Mouse (Mus musculus) left cerebral cortex, postnatal 36 days (tissue): ENCODE measurements around the gene Pou5f1. TPM values are rescaled to one million over a fixed set of nuclear protein-coding genes. Genes with fewer than 3 reads are reported as not detected.

Experiments used
- DNase-seq, 2 experiments: peaks; one replicate each; pipeline ENCODE4 v3.0.0; 2021 to 2022; ENCODE audit warnings: low spot score in 2 of 2, mixed read lengths in 1 of 2
- intact Hi-C: fragments of 180-260 bp; cut with DNase I; formaldehyde crosslinking; loops from one replicate; pipeline ENCODE4 v1.15.1; 2025
- total RNA-seq, 2 experiments: library from RNA; stranded (reverse); gene quantifications; 2 replicates each; pipeline ENCODE4 v1.2.3; 2021

Pou5f1 gene
- total RNA-seq, 2 experiments from 2014 or later, result not detected

DNA sequence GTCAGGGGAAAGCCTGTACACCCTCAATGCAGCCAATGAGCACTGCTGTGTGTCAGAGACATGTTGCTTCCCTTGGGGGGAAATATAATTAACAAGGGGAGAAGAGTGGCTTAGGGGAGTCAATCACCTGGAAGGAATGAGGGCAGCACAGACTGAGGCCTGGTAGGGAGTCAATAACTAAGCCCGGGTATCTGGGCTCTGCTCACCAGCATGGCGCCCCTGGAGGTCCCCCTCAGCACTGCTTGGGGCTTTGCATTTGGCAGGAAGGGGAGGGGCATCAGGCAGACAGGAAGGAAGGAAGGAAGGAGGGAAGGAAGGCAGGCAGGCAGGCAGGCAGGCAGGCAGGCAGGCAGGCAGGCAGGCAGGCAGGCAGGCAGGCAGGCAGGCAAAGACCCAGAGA, 41.6 kb downstream of the Pou5f1 start:
- DNase-seq, result no peak
- intact Hi-C loops, result no loop called here

DNA sequence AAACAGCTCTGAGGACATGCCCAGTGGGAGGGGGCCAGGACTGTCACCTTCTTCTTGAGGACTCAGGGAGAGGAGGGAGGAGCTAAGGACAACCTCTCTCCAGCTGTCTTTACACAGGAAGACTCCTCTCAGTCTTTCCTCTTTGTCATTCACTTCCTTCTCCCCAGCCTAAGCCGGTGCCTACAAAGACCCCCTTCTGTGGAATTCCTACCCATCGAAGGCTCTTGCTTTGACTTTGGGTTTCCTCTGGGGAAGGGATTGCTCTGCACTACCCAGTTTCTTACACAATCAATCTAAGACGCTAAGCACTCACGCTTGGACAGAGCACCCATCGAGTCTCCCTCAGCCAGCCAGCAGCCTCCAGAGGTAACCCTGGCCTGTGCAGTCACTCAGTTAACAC, 42.8 kb downstream of the Pou5f1 start:
- intact Hi-C loops, result no loop called here
- no peak for DNase-seq

DNA sequence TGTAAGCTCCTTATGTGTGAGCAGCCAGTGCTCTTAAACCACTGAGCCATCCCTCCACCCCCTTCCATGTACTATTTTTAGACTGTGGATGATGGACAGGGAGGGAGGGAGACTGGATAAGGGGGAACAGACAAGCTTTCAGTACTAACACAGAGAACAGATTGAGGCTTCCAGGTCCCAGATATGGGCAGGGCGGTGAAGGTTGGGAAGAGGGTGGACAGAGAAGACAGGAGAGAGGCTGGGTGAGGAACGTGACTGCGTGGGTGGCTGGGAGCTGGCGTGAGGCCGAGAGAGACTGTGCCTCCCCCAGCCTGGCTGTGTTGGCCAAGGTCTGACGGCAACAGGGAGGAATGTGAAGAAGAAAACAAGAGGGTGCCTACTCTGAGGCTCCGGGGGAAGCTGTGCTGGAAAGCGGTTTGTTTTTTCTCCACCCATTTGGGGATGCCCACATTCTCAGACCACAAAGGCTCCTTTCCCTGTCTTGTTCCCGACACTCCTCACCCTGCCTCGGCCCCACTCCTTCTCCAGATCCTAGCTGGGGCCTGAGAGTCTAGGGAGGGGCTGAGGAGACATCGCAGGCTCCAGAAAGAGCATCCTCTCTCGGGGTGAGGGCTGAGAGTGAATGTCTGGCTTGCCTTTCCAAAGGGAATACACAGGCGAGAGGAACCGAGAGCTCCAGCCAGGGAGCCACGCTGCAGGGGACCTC, 43.8 kb downstream of the Pou5f1 start:
- DNase-seq, result peak; percentile 86 to 90
- intact Hi-C loops, result no loop called here

DNA sequence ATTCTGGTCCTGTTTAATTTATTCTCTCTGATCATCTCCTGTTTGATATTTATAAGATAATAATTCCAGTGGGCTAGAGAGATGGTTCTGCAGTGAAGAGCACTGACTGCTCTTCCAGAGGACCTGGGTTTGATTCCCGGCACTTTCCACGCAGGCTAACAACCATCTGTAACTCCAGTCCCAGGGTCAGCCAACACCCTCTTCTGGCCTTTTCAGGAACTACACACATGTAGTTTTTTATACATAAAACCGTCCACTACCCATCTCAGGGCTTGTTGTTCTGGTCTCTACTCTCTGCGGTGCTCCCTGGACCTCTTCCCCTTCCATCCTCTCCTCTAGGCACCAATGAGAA, 44.3 kb downstream of the Pou5f1 start:
- intact Hi-C loops, result no loop called here

DNA sequence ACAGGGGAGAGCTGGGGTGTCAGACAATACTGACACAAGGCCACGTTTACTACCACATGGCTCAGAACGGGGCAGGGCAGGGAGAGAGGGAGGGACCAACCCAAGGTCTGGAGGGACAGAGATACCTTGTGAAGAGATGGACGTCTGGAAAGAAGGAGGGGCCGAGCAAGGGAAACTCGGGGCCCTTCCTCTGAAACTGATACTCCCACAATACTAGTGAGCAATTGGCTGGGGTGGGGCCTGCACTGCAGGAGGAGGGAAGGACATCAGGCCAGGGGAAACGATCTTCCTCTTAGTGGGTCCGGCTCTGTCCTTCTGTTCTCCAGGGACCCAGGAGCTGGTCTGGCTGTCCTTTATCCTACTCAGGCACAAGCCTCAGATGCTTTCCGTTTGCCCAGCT, 45.1 kb downstream of the Pou5f1 start:
- intact Hi-C loops, result no loop called here
- no peak for DNase-seq

More for the DNA sequence above, 44.3 kb downstream of the Pou5f1 start:
- DNase-seq, result no peak

DNA sequence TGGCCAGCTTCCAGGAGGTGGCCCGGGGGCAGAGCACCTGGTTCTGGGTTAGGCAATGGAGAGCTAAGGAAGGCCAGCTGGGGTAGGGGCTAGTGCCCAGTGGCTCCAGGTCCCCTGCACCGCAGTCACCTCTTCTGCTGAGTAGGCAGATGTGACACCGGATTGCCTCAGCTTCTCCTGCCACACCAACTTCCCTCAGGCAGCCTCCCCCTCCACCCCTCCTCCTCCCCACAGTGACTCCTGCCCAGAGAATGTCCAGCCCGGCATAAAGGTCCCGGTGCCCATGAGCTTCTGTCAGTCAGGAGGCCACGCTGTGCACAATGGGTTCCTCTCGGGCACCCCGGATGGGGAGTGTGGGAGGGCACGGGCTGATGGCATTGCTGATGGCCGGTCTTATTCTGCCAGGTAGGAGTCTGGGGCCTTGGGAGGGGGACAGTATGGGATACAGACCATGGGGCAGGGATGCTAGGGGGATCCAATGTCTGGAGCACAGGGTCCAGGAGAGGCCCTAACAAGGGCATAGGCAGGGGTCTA, 46.1 kb downstream of the Pou5f1 start, which contains the start of gene Cdsn:
TSS of gene Cdsn (plus strand) at position 248 of the 534 bp plus-strand sequence.
- intact Hi-C loops, result no loop called here
- DNase-seq, result no peak

DNA sequence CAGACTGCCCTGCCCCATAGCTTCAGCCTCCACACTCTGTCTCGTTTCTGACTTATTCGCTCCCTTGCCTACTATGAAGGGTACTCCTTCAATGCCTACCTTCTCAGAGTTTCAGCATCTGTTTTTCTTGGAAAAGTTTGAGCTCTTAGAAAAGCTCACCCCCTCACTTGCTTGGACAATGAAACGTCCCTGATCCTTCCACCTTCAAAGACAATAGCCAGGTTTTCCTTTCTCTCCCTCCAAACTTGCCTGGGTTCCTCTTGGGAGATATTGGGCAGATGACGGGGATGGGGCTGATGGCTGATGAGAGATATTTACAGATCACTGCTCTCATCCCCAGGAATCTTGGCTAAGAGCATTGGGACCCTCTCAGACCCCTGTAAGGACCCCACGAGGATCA, 48.5 kb downstream of the Pou5f1 start:
- DNase-seq, result no peak
- intact Hi-C loops, result no loop called here

DNA sequence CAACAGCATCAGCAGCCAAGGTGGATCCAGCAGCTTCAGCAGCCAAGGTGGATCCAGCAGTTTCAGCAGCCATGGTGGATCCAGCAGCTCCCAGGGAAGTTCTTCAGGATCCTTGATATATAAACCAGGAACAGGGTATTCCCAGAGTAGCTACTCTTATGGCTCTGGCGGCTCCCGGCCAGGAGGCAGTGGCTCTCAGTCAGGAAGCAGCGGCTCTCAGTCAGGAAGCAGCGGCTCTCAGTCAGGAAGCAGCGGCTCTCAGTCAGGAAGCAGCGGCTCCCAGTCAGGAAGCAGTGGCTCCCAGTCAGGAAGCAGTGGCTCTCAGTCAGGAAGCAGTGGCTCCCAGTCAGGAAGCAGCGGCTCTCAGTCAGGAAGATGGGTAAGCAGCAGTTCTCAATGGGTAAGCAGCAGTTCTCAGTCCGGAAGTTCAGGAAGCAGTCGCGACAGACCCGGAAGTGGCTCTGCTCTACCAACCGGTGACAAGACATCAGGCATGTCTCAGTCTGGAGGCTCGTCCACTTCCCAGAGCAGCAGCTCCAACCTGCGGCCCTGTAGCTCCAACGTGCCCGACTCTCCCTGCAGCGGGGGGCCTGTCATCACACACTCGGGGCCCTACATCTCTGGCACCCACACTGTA, 49.1 kb downstream of the Pou5f1 start:
- intact Hi-C loops, result no loop called here
- DNase-seq, result no peak

DNA sequence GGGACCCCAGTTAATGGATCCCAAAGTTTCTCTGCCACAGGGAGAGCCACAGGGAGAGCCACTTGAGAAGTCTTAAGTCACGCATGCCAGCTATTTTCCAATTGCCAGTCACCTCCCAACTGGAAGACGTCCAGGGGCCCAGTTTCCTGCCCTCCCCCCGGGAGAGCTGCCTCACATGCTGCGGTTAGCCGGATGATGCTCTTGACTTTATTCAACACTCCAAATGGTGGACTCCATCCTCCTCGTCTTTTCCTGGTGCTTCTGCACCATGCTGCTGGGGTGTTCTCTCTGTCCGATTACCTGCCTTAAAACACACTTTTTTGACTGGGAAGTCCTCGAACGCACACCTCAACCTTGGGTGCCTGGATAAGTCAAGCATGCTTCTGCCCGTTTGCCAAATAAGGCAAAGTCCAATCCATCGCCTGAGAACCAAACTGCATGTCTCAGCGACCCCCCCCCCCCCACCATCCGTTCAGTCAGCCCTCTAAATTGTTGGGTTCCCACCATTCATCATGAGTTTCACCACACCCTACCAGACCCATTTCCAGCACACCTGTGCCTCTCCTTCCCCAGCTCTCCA, 50.5 kb downstream of the Pou5f1 start:
- no peak for DNase-seq
- intact Hi-C loops, result no loop called here

DNA sequence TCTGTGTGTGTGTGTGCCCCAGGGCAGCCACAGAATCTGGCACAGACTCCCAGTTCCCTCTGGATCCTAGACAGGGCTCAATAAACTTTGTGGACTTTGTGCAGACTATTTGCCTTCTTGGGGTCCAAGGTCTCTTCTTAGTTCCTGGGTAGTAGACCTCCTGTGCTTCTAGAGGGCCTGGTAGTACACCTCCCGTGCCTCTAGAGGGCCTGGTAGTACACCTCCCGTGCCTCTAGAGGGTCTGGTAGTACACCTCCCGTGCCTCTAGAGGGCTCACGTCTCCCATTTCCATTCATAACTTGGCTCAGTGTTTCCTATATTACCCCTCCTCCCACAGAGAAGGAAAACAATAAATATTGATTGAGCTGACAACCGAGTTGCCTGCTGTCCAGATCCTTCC, 51.0 kb downstream of the Pou5f1 start:
- no peak for DNase-seq
- intact Hi-C loops, result no loop called here

DNA sequence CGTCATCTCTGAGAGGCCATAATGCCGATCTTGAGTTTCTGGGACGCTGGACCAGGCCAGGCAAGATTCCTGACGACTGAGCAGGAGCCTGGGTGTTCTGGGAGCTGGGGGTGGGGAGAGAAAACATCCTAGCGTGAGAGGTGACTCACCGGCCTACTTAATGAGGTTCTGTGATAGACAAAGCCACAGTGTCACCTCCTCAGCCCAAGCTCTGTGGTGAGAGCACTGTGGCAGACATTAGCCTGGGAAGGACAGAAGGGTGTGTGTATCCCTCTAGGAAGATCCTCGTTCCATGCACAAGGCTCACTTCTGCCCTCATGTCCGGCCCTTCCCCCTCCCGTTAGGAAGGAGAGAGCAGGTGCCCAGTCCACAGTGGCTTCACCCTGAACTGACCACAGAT, 51.5 kb downstream of the Pou5f1 start:
- no peak for DNase-seq

DNA sequence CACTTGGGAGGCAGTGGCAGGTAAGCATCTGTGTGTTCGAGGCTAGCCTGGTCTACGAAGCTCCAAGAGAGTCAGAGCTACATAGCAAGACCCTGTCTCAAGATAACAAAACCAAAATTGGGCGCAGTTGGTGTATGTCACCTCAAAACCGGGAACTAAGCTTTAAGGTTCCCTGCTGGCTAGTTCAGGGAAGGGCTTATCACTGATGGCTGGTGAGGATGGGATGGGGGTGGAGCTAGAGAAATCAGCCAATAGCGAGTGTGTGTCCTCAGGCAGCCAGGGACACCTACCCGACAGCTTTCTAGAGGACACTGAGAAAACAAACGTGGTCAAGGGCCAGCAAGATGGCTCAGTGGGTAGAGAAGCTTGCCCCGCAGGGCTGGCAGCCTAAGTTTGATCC, 52.4 kb downstream of the Pou5f1 start:
- intact Hi-C loops, result no loop called here
- no peak for DNase-seq

More for the DNA sequence above, 51.5 kb downstream of the Pou5f1 start:
- intact Hi-C loops, result no loop called here

Other genes with a start within 250 kb of the Pou5f1 start
- 10 to 100 TPM; 19.6 to 23.3 TPM for gene H2-D1, start 243.3 kb upstream of the Pou5f1 start, total RNA-seq
- under 1 TPM; 0.39 to 0.74 TPM for gene H2-Q1, start 185.6 kb upstream of the Pou5f1 start, total RNA-seq
- under 1 TPM in 1 of 2 experiments, not detected in 1; 0.43 TPM for gene H2-Q2, start 163.8 kb upstream of the Pou5f1 start, total RNA-seq
- gene H2-Q4, start 126.4 kb upstream of the Pou5f1 start, total RNA-seq, result 1 to 10 TPM; 1.7 to 1.9 TPM
- under 1 TPM in 1 of 2 experiments, not detected in 1; 0.52 TPM for gene H2-Q6, start 81.2 kb upstream of the Pou5f1 start, total RNA-seq
- gene H2-Q7, start 66.9 kb upstream of the Pou5f1 start, total RNA-seq, result under 1 TPM; 0.36 to 0.37 TPM
- gene H2-Q10, start 35.9 kb upstream of the Pou5f1 start, total RNA-seq, result under 1 TPM in 1 of 2 experiments, not detected in 1; 0.27 TPM
- gene Tcf19, start 10.8 kb downstream of the Pou5f1 start, total RNA-seq, result 10 to 100 TPM in 1 of 2 experiments, 1 to 10 TPM in 1; 9.0 to 13.4 TPM
- 10 to 100 TPM; 10.1 to 15.2 TPM for gene Cchcr1, start 11.1 kb downstream of the Pou5f1 start, total RNA-seq
- gene Psors1c2, start 27.2 kb downstream of the Pou5f1 start, total RNA-seq, result 1 to 10 TPM in 1 of 2 experiments, under 1 TPM in 1; 0.79 to 2.5 TPM
- gene Cdsn, start 46.1 kb downstream of the Pou5f1 start, total RNA-seq, result 1 to 10 TPM; 1.4 to 1.6 TPM
- not detected for gene 2300002M23Rik, start 61.4 kb downstream of the Pou5f1 start, total RNA-seq
- not detected for gene Sfta2, start 95.5 kb downstream of the Pou5f1 start, total RNA-seq
- not detected for gene Gm9573, start 120.6 kb downstream of the Pou5f1 start, total RNA-seq
- gene Mucl3, start 137.7 kb downstream of the Pou5f1 start, total RNA-seq, result not detected
- 10 to 100 TPM; 30.1 to 40.0 TPM for gene Vars2, start 161.6 kb downstream of the Pou5f1 start, total RNA-seq
- 10 to 100 TPM; 26.8 to 29.9 TPM for gene Gtf2h4, start 167.7 kb downstream of the Pou5f1 start, total RNA-seq
- 10 to 100 TPM; 52.5 to 69.9 TPM for gene Ddr1, start 198.6 kb downstream of the Pou5f1 start, total RNA-seq